Mouse (Mus musculus) kidney, adult 2 months (tissue): ENCODE results near the gene Vps53.

ENCODE experiments used
- CTCF ChIP-seq: fragments of 200-500 bp; conservative IDR thresholded peaks from 2 replicates; pipeline ENCODE4 v1.5.1; 2011; ENCODE audit warnings: low read depth, mild to moderate bottlenecking, control low read depth, low read length, moderate library complexity, mixed read lengths; ENCODE audit not compliant: insufficient read depth, insufficient read length
- POLR2A ChIP-seq: fragments of 200-500 bp; IDR thresholded peaks from one replicate; pipeline ENCODE4 v1.6.1; 2011; ENCODE audit warnings: low read depth, low read length, control low read depth

DNA sequence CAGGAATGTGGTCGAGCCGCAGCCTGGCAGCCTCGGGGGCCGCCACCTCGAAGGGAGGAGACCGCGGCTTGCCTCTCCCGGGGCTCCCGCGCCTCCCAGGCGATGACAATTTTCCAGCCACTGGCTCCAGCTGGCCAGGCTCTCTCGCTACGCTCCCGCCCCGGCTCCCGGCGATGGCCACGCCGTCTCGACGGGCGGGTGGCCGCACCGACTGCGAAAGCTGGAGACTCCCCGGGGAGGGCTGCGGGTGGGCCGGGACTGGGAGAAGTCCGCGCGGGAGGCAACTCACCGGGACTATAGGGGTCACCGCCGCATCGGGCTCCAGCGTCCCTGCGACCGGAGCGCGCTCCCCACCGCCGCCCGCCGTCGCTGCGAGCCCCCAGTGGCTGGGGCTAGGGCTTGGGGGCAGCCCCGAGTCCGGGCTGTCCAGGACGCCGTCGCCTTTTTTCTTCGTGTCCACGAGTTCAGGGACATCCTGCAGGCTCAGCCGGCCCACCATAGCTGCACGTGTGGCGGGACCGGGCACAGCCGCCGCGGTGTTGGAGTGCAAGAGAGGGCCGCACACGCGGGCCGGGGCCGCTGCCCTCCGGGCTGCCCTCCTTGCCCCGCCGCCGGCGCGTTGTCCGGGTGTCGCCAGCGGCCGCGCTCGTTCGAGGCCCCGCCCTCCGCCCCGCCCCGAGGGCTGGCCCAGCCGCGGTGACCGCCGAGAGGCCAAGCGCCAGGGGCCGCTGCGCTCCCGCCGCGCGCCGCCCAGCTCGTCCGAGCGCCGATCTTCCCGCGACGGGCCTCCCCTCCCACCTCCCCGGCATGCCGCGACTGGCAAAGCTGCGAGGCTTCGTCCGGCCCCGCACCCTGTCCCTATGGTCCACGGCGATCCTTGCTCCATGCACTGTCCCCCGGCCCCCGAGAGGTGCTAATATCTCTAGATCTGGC, 152.0 kb downstream of the Vps53 start, which contains the start of gene Rflnb:
- TF ChIP-seq CTCF (peak; percentile 44; the same call in 1 of the 2 replicates), POLR2A (peak; percentile 26)
